Mouse (Mus musculus): Measurements from ENCODE around the gene Npdc1.

- no peak for TF ChIP-seq MAZ (IDR thresholded peaks at IDR 0.05; ENCODE audit: low read depth, low read length)
- TF ChIP-seq ZMIZ1 (IDR thresholded peaks at IDR 0.05; ENCODE audit: low read depth, low read length), result no peak
- TF ChIP-seq CTCF (conservative IDR thresholded peaks at IDR 0.05 in 1 of 2, IDR thresholded peaks at IDR 0.05 in 1 of 2; ENCODE audit: low read depth in 2 of 2, low read length in 2 of 2), result no peak
- no peak for TF ChIP-seq HCFC1 (IDR thresholded peaks at IDR 0.05; ENCODE audit: low read depth, low read length)
- no peak for TF ChIP-seq CHD2 (IDR thresholded peaks at IDR 0.05; ENCODE audit: low read length)
- TF ChIP-seq NRF1 (IDR thresholded peaks at IDR 0.05; ENCODE audit: low read depth, low read length), result no peak
- no peak for TF ChIP-seq USF1 (IDR thresholded peaks at IDR 0.05; ENCODE audit: low read depth, low read length)
- no peak for TF ChIP-seq MAX (IDR thresholded peaks at IDR 0.05; ENCODE audit: low read length)
- no peak for TF ChIP-seq GABPA (IDR thresholded peaks at IDR 0.05; ENCODE audit: insufficient replicate concordance, low read depth, low read length)
- no peak for TF ChIP-seq IRF4 (IDR thresholded peaks at IDR 0.05; ENCODE audit: low read depth, low read length)
These were observed 53.8 kb downstream of the Npdc1 start for GRCm38 (mm10) chr2:25452951-25453350.
